Mouse (Mus musculus): ENCODE measurements around the gene Cdc14a.

DNA sequence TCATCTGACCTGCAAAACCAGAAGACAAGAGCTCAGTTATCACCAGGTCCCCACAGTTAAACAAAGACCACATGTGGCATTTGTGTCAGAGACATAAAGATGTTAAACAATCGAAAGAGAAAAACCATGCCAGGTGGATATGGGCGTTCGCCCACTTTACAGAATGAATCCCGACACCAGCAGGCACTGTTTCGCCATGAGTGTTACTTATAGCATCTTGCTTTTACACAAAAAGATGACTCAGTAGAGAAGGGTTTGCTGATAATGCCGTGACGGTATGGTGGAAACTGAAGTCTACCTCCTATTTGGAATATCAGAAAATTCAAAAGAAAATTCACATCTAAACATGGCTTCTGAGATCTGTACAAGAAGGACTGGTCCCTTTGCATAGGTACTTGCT is 126.7 kb downstream of the Cdc14a start:
- TF ChIP-seq POLR2A (IDR thresholded peaks at IDR 0.05; ENCODE audit: control insufficient read depth, extremely low read depth, insufficient read depth, low read length, poor library complexity) (no peak), CTCF (IDR thresholded peaks at IDR 0.05; ENCODE audit: borderline replicate concordance, control insufficient read depth, extremely low read depth, insufficient read depth, low read length, poor library complexity) (no peak)

Data from thymus, adult 2 months (tissue).